Mouse (Mus musculus) midbrain, embryonic 16.5 days (tissue): Measurements from ENCODE around the gene Mrrf. TPM values are rescaled to one million over a fixed set of nuclear protein-coding genes. Genes with fewer than 3 reads are reported as not detected.

Experiments
- ATAC-seq: fragments of 200-750 bp; cut with Nextera tagmentation; 2 replicates; pipeline ENCODE4 v1.8.0; 2017; ENCODE audit warnings: moderate TSS enrichment
- H3K27ac ChIP-seq: fragments of 300-500 bp; sonication (generic); 2 replicates; pipeline ENCODE4 v1.5.1; 2014; ENCODE audit warnings: mild to moderate bottlenecking, low read length, mixed read lengths
- H3K27me3 ChIP-seq: fragments of 300-500 bp; sonication (generic); 2 replicates; pipeline ENCODE4 v1.6.1; 2014; ENCODE audit warnings: low read depth, low read length, mixed read lengths; ENCODE audit not compliant: control insufficient read depth, insufficient read depth
- H3K36me3 ChIP-seq: fragments of 300-500 bp; sonication (generic); 2 replicates; pipeline ENCODE4 v1.6.1; 2014; ENCODE audit warnings: mild to moderate bottlenecking, low read length, moderate library complexity, mixed read lengths; ENCODE audit not compliant: control insufficient read depth, insufficient read depth
- H3K4me1 ChIP-seq: fragments of 300-500 bp; sonication (generic); 2 replicates; pipeline ENCODE4 v1.6.1; 2014; ENCODE audit warnings: mild to moderate bottlenecking, low read length, mixed read lengths; ENCODE audit not compliant: control insufficient read depth, insufficient read depth
- H3K4me2 ChIP-seq: fragments of 300-500 bp; sonication (generic); 2 replicates; pipeline ENCODE4 v1.6.1; 2014; ENCODE audit warnings: mild to moderate bottlenecking, low read length, mixed read lengths
- H3K4me3 ChIP-seq: fragments of 300-500 bp; sonication (generic); 2 replicates; pipeline ENCODE4 v1.5.1; 2014; ENCODE audit warnings: low read depth, mild to moderate bottlenecking, low read length, moderate library complexity, mixed read lengths
- H3K9ac ChIP-seq: fragments of 300-500 bp; sonication (generic); 2 replicates; pipeline ENCODE4 v1.6.1; 2014; ENCODE audit warnings: low read depth, low read length, mixed read lengths
- H3K9me3 ChIP-seq: fragments of 300-500 bp; sonication (generic); replicated peaks from 2 replicates; pipeline ENCODE4 v1.6.1; 2014; ENCODE audit warnings: mild to moderate bottlenecking, low read length, mixed read lengths; ENCODE audit not compliant: control insufficient read depth, poor library complexity, severe bottlenecking
- WGBS: fragments of 180-500 bp; shearing (Covaris S2); extraction: QIAGEN DNeasy Blood & Tissue Kit; methylation state at CpG from one replicate; pipeline ENCODE4 v1.1.7; 2014; 5-methylcytosine and 5-hydroxymethylcytosine counted together
- polyA plus RNA-seq: library from polyadenylated mRNA; unstranded; fragments of >200 nt; fragmentation: Nextera tagmentation; extraction: Ambion mirVana; gene quantifications from 2 replicates; pipeline ENCODE4 v1.2.1, GENCODE M21; 2015

Gene Mrrf
- polyA plus RNA-seq, 1 experiment from 2014 or later: 24.7 TPM

GRCm38 (mm10) chr2:36202611-36202880, 66.4 kb downstream of the Mrrf start:
- Histone ChIP-seq H3K27ac (peak overlapping the region; percentile 39), H3K4me2 (peak overlapping the region; percentile 68), H3K9ac (peak overlapping the region; percentile 47), H3K4me1 (peaks cover 28% of the 10 kb centered on the region), H3K27me3 (peaks cover 10% of the 10 kb centered on the region), H3K9me3 (no peaks in the 10 kb centered on the region), H3K4me3 (peak overlapping the region; percentile 33), H3K36me3 (no peaks in the 10 kb centered on the region)
- WGBS: 14% methylated on average over 5 of the region's 5 CpGs
- ATAC-seq: no peak

- peak overlapping the region; percentile 39 for H3K27ac ChIP-seq
- ATAC-seq: peak; percentile 76
- under 1% methylated on average over 39 of the region's 39 CpGs for WGBS
- peaks cover 10% of the 10 kb centered on the region for H3K27me3 ChIP-seq
- peak overlapping the region; percentile 68 for H3K4me2 ChIP-seq
- peaks cover 23% of the 10 kb centered on the region for H3K4me1 ChIP-seq
- no peaks in the 10 kb centered on the region for H3K9me3 ChIP-seq
- peak overlapping the region; percentile 33 for H3K4me3 ChIP-seq
- H3K9ac ChIP-seq: peak overlapping the region; percentile 47
- no peaks in the 10 kb centered on the region for H3K36me3 ChIP-seq
These were observed 67.0 kb downstream of the Mrrf start for GRCm38 (mm10) chr2:36203011-36203825.

GRCm38 (mm10) chr2:36204595-36204994, 68.4 kb downstream of the Mrrf start:
- ATAC-seq: no peak
- Histone ChIP-seq H3K9ac (no peak overlapping the region), H3K4me1 (peaks cover 16% of the 10 kb centered on the region; the same call in 1 of the 2 replicates), H3K27me3 (peaks cover 10% of the 10 kb centered on the region), H3K36me3 (no peaks in the 10 kb centered on the region), H3K9me3 (no peaks in the 10 kb centered on the region), H3K4me2 (no peak overlapping the region), H3K4me3 (no peak overlapping the region), H3K27ac (no peak overlapping the region)
- WGBS: 37% methylated on average over 4 of the region's 4 CpGs

GRCm38 (mm10) chr2:36207071-36207470, 70.9 kb downstream of the Mrrf start:
- no peak overlapping the region for H3K9ac ChIP-seq
- H3K9me3 ChIP-seq: no peaks in the 10 kb centered on the region
- no peak overlapping the region for H3K27ac ChIP-seq
- ATAC-seq: no peak
- 55% methylated on average over 11 of the region's 11 CpGs for WGBS
- no peak overlapping the region for H3K4me3 ChIP-seq
- no peak overlapping the region for H3K4me2 ChIP-seq
- H3K27me3 ChIP-seq: peaks cover 24% of the 10 kb centered on the region
- H3K4me1 ChIP-seq: peaks cover 16% of the 10 kb centered on the region; the same call in 1 of the 2 replicates
- no peaks in the 10 kb centered on the region for H3K36me3 ChIP-seq

- Histone ChIP-seq H3K4me2 (peak overlapping the region; percentile 31; the same call in 1 of the 2 replicates), H3K4me1 (no peaks in the 10 kb centered on the region), H3K9me3 (no peaks in the 10 kb centered on the region), H3K27ac (no peak overlapping the region), H3K9ac (peak overlapping the region; percentile 32; the same call in 1 of the 2 replicates), H3K36me3 (no peaks in the 10 kb centered on the region), H3K4me3 (peak overlapping the region; percentile 13), H3K27me3 (peaks cover 23% of the 10 kb centered on the region)
- WGBS: 3% methylated on average over 34 of the region's 34 CpGs
- ATAC-seq: no peak
These were observed 74.6 kb downstream of the Mrrf start for GRCm38 (mm10) chr2:36210796-36211195.

- Histone ChIP-seq H3K4me3 (no peak overlapping the region), H3K4me1 (no peaks in the 10 kb centered on the region), H3K9ac (no peak overlapping the region), H3K36me3 (no peaks in the 10 kb centered on the region), H3K27me3 (peaks cover 23% of the 10 kb centered on the region), H3K4me2 (no peak overlapping the region), H3K9me3 (no peaks in the 10 kb centered on the region), H3K27ac (no peak overlapping the region)
- WGBS: 23% methylated on average over 7 of the region's 7 CpGs
- ATAC-seq: no peak
These were observed 75.6 kb downstream of the Mrrf start for GRCm38 (mm10) chr2:36211785-36212184.

- H3K36me3 ChIP-seq: no peaks in the 10 kb centered on the region
- H3K27me3 ChIP-seq: peaks cover 23% of the 10 kb centered on the region
- no peak for ATAC-seq
- no peak overlapping the region for H3K9ac ChIP-seq
- no peaks in the 10 kb centered on the region for H3K4me1 ChIP-seq
- no peak overlapping the region for H3K4me2 ChIP-seq
- 59% methylated on average over 7 of the region's 7 CpGs for WGBS
- no peaks in the 10 kb centered on the region for H3K9me3 ChIP-seq
- H3K27ac ChIP-seq: no peak overlapping the region
- no peak overlapping the region for H3K4me3 ChIP-seq
These were observed 76.9 kb downstream of the Mrrf start for GRCm38 (mm10) chr2:36213108-36213507.

- H3K9me3 ChIP-seq: no peaks in the 10 kb centered on the region
- no peaks in the 10 kb centered on the region for H3K4me1 ChIP-seq
- H3K27me3 ChIP-seq: peaks cover 23% of the 10 kb centered on the region
- H3K36me3 ChIP-seq: no peaks in the 10 kb centered on the region
- H3K27ac ChIP-seq: no peak overlapping the region
- H3K4me2 ChIP-seq: peak overlapping the region; percentile 27; the same call in 1 of the 2 replicates
- peak; percentile 86 for ATAC-seq
- WGBS: 6% methylated on average over 8 of the region's 8 CpGs
- no peak overlapping the region for H3K9ac ChIP-seq
- no peak overlapping the region for H3K4me3 ChIP-seq
These were observed 77.8 kb downstream of the Mrrf start for GRCm38 (mm10) chr2:36214023-36214422.

GRCm38 (mm10) chr2:36214425-36214824, 78.2 kb downstream of the Mrrf start:
- H3K36me3 ChIP-seq: no peaks in the 10 kb centered on the region
- H3K4me1 ChIP-seq: no peaks in the 10 kb centered on the region
- H3K9ac ChIP-seq: no peak overlapping the region
- 62% methylated on average over 5 of the region's 5 CpGs for WGBS
- no peak for ATAC-seq
- peak overlapping the region; percentile 27; the same call in 1 of the 2 replicates for H3K4me2 ChIP-seq
- H3K9me3 ChIP-seq: no peaks in the 10 kb centered on the region
- peaks cover 23% of the 10 kb centered on the region for H3K27me3 ChIP-seq
- no peak overlapping the region for H3K4me3 ChIP-seq
- H3K27ac ChIP-seq: no peak overlapping the region
